Mouse (Mus musculus): Measurements from ENCODE around the gene Thbs1. TPM values are rescaled to one million over a fixed set of nuclear protein-coding genes. Genes with fewer than 3 reads are reported as not detected.
A peak's percentile ranks its signal among the peaks of the same experiment; 100 is the strongest.

Gene Thbs1
- polyA plus RNA-seq, 1 experiment from 2014 or later = 4.7 TPM

DNA sequence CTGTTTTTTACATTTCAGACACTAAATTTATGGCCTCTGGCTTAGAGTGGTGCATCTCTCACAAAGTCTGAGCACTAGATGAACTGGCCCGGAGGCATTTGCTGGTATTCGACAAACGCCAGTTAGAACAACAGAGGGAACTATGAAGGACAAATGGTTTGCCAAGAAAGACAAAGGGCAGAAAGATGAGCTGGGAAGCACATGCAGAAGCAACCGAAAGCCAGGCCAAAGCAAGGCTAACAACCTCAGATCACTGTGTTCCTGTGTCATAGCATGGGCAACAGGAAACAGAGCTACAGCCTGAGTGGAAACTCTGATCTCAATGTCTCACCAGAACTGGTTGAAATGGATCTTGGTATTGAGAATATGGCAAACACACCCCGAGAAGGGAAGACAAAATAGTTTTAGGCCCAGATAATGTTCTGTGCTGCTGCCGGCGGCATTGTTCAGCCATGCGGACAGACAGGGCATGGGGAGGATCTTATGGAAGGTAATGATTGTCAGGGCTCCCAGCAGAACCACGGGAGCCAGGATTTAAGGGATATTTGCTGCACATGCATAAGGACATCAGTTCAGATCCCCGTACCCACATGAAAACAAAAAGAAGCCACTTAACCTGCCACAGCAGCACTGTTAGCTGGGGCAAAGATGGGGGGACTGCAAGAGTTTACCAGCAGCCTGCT, 24.5 kb upstream of the Thbs1 start:
- no peak for ATAC-seq (replicated peaks)
- H3K4me1 ChIP-seq = no peaks in the 10 kb centered on the region
- no peaks in the 10 kb centered on the region for H3K27me3 ChIP-seq (replicated peaks)
- H3K4me2 ChIP-seq = no peak overlapping the region
- no peak overlapping the region for H3K9ac ChIP-seq
- no peak overlapping the region for H3K4me3 ChIP-seq
- no peaks in the 10 kb centered on the region for H3K9me3 ChIP-seq
- 77% methylated on average over 10 of the region's 10 CpGs for WGBS
- no peaks in the 10 kb centered on the region for H3K36me3 ChIP-seq (replicated peaks)
- H3K27ac ChIP-seq = no peak overlapping the region

DNA sequence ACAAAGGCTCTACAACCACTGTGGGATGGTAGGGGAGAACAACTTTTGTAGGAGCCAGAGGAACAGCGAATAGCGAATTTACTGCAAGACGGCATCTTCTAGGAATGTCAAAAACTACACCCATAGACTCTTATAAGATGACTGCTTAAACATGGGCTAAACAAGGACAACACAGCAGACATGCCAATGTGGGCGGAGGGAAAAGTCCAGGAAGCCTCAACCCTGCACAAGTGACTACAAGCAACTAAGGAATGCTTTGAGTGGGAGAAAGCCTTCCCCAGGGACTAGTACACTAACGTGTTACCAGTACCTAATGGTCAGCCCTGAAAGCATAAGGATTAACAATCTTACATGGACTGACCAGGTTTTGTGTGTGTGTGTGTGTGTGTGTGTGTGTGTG, 20.4 kb upstream of the Thbs1 start:
- Histone ChIP-seq H3K4me2 (no peak overlapping the region), H3K27me3 (replicated peaks) (no peaks in the 10 kb centered on the region), H3K4me1 (no peaks in the 10 kb centered on the region), H3K4me3 (no peak overlapping the region), H3K9ac (no peak overlapping the region), H3K27ac (no peak overlapping the region), H3K36me3 (replicated peaks) (no peaks in the 10 kb centered on the region), H3K9me3 (no peaks in the 10 kb centered on the region)
- no peak for ATAC-seq (replicated peaks)
- 92% methylated on average over 5 of the region's 5 CpGs for WGBS

DNA sequence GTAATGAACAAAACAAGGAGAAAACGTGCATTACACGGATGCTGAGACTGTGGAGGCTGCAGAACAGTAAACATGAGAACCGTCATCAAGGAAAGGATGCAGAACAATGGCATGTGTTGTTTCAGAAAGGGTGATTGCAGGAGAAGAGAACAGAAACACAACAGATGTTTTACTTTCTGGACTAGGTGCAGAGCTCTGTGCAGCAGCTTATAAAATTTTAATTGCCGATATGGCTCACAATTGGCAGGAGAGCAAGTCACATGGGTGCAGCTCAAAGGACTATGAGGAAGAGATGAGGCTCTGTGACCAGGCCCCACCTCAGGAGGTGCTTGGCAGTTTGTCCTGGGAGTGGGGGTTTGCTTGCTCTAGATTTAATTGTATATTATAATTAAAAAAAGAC, 12.6 kb upstream of the Thbs1 start:
- H3K27me3 ChIP-seq (replicated peaks) = no peaks in the 10 kb centered on the region
- H3K9me3 ChIP-seq = no peaks in the 10 kb centered on the region
- H3K27ac ChIP-seq = no peak overlapping the region
- no peaks in the 10 kb centered on the region for H3K36me3 ChIP-seq (replicated peaks)
- 0 out of 2 replicates have a peak, but pooled peaks have one; percentile 30 for ATAC-seq (replicated peaks)
- no peak overlapping the region for H3K9ac ChIP-seq
- no peak overlapping the region for H3K4me3 ChIP-seq
- H3K4me2 ChIP-seq = no peak overlapping the region
- WGBS = 74% methylated on average over 4 of the region's 4 CpGs
- no peaks in the 10 kb centered on the region for H3K4me1 ChIP-seq

DNA sequence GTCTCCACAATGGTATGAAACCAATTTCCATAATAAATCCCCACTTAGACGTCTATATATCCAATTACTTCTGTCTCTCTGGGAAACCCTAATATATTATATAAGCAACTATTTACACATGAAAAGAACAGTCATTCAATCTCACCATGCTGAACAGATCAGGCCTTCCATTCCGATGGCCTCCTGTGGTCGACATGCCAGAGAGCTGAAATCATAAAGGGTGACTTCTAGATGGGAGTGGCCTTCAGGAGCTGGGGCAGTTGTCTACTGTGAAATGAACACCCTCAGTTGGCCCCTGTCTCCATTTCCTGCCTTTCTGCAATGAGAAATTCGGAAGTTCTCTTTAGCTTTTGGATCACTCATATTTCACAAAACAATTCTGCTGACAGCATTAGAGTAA, 9.5 kb upstream of the Thbs1 start:
- Histone ChIP-seq H3K27ac (no peak overlapping the region), H3K9me3 (no peaks in the 10 kb centered on the region), H3K4me3 (no peak overlapping the region), H3K9ac (no peak overlapping the region), H3K27me3 (replicated peaks) (no peaks in the 10 kb centered on the region), H3K36me3 (replicated peaks) (no peaks in the 10 kb centered on the region), H3K4me2 (no peak overlapping the region), H3K4me1 (no peaks in the 10 kb centered on the region)
- WGBS = 40% methylated on average over 4 of the region's 4 CpGs
- ATAC-seq (replicated peaks) = no peak

DNA sequence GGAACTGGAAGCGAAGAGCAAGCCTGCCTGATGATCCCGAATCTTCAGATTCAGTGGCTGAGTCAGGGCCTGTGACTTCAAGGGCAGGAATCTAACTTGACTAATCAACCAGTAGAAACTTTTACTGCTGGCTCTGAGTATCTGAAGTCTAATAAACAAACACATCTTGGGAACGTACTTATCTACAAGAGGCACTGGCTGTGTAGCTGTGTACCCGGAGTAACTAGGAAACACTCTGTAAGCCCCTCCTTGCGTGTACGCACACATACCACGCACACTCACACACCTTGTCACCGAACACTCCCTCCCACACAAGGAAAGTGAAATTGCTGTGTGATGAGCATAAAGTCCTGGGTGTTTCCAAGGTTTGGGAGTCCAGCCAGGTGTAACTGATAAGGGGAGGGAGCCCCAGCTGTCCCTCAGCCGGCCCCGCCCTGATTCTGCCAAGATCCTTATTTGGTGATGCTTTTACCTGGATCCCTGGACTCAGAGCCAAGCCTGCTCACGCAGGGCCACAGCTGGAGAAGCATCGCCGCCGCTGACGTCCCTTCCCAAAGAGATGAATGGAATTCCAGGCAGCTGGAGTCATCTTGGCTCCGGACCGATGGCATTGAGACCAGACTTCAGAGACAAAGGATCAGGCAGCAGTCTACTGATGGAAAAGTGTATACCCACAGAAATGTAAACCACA, 1.3 kb upstream of the Thbs1 start:
- peaks cover 6% of the 10 kb centered on the region for H3K27me3 ChIP-seq (replicated peaks)
- no peaks in the 10 kb centered on the region for H3K9me3 ChIP-seq
- peaks cover 12% of the 10 kb centered on the region; the same call in 1 of the 2 replicates for H3K4me1 ChIP-seq
- H3K27ac ChIP-seq = no peak overlapping the region
- peak; percentile 31 for ATAC-seq (replicated peaks)
- H3K36me3 ChIP-seq (replicated peaks) = no peaks in the 10 kb centered on the region
- peak overlapping the region; percentile 2; the same call in 1 of the 2 replicates for H3K9ac ChIP-seq
- peak overlapping the region; percentile 94 for H3K4me2 ChIP-seq
- 35% methylated on average over 17 of the region's 17 CpGs for WGBS
- peak overlapping the region; percentile 48 for H3K4me3 ChIP-seq

DNA sequence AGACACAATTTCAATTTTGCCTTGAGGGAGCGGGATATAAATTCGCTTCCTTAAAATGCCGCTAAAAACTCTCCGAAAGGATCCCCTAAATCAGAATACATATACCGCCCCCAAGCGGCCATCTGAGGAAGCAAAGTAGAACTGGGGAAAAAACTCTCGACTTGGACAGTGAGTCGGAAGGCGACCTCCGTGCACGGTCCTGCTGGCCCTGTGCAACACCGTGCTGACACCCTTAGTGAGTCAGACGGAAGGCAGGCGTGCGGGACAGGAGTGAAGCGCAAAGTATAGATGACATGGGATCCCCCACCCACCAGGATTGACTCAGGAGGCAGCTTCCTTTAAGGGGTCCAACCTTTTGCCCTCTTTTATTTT, 574 bp upstream of the Thbs1 start:
- WGBS = under 1% methylated on average over 16 of the region's 16 CpGs
- no peak overlapping the region for H3K27ac ChIP-seq
- H3K4me3 ChIP-seq = peak overlapping the region; percentile 48

DNA sequence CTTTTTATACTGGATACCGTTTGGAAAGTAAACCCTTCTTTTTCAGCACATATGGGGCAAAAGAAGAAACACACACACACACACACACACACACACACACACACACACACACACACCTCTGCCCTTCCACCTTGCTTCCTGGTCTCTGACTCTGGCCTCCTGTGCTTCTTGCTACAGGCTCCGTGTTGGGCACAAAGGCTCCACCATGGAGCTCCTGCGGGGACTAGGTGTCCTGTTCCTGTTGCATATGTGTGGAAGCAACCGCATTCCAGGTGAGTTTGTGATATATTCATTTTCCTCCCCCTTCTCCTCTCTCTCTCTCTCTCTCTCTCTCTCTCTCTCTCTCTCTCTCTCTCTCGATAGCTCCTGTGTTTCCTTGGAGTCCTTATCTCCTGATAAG, 762 bp downstream of the Thbs1 start:
- Histone ChIP-seq H3K36me3 (replicated peaks) (no peaks in the 10 kb centered on the region), H3K9ac (no peak overlapping the region), H3K9me3 (no peaks in the 10 kb centered on the region), H3K27ac (no peak overlapping the region), H3K4me2 (peak overlapping the region; percentile 94), H3K27me3 (replicated peaks) (peaks cover 6% of the 10 kb centered on the region), H3K4me1 (peaks cover 21% of the 10 kb centered on the region; the same call in 1 of the 2 replicates), H3K4me3 (peak overlapping the region; percentile 48)
- 22% methylated on average over 5 of the region's 5 CpGs for WGBS
- ATAC-seq (replicated peaks) = no peak

More for the DNA sequence above, 574 bp upstream of the Thbs1 start:
- ATAC-seq (replicated peaks) = peak; percentile 88
- Histone ChIP-seq H3K36me3 (replicated peaks) (no peaks in the 10 kb centered on the region), H3K9me3 (no peaks in the 10 kb centered on the region), H3K4me1 (peaks cover 19% of the 10 kb centered on the region; the same call in 1 of the 2 replicates), H3K27me3 (replicated peaks) (peaks cover 6% of the 10 kb centered on the region), H3K4me2 (peak overlapping the region; percentile 94), H3K9ac (peak overlapping the region; percentile 41; the same call in 1 of the 2 replicates)

DNA sequence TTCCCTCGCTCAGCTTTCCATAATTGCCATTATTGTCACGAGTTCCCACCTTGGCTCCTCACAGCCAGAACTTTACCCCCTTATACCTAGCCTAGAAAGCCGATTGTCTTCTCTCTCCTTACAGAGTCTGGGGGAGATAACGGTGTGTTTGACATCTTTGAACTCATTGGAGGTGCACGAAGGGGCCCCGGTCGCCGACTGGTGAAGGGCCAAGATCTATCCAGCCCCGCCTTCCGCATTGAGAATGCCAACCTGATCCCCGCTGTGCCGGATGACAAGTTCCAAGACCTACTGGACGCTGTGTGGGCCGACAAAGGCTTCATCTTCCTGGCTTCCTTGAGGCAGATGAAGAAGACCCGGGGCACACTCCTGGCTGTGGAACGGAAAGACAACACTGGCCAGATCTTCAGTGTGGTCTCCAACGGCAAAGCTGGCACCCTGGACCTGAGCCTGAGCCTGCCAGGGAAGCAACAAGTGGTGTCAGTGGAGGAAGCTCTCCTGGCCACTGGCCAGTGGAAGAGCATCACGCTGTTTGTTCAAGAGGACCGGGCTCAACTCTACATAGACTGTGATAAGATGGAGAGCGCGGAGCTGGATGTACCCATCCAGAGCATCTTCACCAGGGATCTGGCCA, 1.3 kb downstream of the Thbs1 start:
- H3K4me3 ChIP-seq = peak overlapping the region; percentile 5; the same call in 1 of the 2 replicates
- no peak overlapping the region for H3K27ac ChIP-seq
- H3K4me1 ChIP-seq = peaks cover 21% of the 10 kb centered on the region; the same call in 1 of the 2 replicates
- no peaks in the 10 kb centered on the region for H3K36me3 ChIP-seq (replicated peaks)
- 57% methylated on average over 21 of the region's 21 CpGs for WGBS
- H3K9ac ChIP-seq = no peak overlapping the region
- H3K27me3 ChIP-seq (replicated peaks) = peaks cover 6% of the 10 kb centered on the region
- peak overlapping the region; percentile 94 for H3K4me2 ChIP-seq
- ATAC-seq (replicated peaks) = no peak
- H3K9me3 ChIP-seq = no peaks in the 10 kb centered on the region

DNA sequence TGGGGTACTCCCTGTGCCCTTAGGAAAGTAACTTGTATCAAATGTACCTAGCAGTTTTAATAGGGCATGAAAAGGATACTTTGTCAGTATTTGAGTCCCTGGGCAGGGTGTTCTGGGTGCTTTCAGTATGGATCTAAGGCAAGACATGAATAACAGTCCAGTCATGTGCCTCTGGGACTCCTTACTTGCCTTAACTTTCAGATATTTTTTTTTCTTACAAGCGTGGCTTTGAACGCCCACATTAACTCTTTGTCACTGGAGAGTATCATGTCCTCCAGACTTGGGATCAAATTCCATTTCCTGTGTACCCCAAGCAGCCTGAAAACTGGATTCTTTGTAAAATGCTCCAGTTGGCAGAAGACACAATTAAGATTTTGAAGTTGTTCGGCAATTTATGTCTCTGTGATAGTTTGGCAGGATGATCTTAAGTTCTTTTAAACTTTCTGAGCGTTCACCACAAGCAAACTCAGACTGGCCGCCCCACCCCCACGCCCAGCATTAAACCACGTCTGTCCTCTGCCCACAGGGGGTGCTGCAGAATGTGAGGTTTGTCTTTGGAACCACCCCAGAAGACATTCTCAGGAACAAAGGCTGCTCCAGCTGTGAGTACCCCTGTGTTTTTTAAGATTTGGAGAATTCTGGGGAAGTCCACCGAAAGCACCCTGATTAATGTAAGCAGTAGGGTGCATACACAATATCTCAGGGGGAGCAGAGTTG, 2.3 kb downstream of the Thbs1 start:
- Histone ChIP-seq H3K27ac (no peak overlapping the region), H3K36me3 (replicated peaks) (no peaks in the 10 kb centered on the region), H3K9ac (no peak overlapping the region), H3K27me3 (replicated peaks) (peaks cover 6% of the 10 kb centered on the region), H3K4me2 (no peak overlapping the region; the same call in 1 of the 2 replicates), H3K9me3 (no peaks in the 10 kb centered on the region), H3K4me1 (peaks cover 21% of the 10 kb centered on the region; the same call in 1 of the 2 replicates), H3K4me3 (no peak overlapping the region)
- no peak for ATAC-seq (replicated peaks)
- WGBS = 41% methylated on average over 8 of the region's 8 CpGs

DNA sequence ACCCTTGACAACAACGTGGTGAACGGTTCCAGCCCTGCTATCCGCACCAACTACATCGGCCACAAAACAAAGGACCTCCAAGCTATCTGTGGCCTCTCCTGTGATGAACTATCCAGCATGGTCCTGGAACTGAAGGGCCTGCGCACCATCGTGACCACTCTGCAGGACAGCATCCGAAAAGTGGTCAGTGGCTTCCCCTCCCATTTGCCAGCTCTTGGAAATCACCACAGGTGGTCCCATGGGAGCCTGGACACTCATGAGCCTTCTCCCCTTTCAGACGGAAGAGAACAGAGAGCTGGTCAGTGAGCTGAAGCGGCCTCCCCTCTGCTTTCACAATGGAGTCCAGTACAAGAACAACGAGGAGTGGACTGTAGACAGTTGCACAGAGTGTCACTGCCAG, 3.0 kb downstream of the Thbs1 start:
- H3K9me3 ChIP-seq = no peaks in the 10 kb centered on the region
- H3K4me2 ChIP-seq = no peak overlapping the region
- H3K36me3 ChIP-seq (replicated peaks) = no peaks in the 10 kb centered on the region
- H3K27me3 ChIP-seq (replicated peaks) = peaks cover 6% of the 10 kb centered on the region
- no peak overlapping the region for H3K27ac ChIP-seq
- H3K9ac ChIP-seq = no peak overlapping the region
- WGBS = 63% methylated on average over 10 of the region's 10 CpGs
- no peak for ATAC-seq (replicated peaks)
- peaks cover 21% of the 10 kb centered on the region; the same call in 1 of the 2 replicates for H3K4me1 ChIP-seq
- no peak overlapping the region for H3K4me3 ChIP-seq

DNA sequence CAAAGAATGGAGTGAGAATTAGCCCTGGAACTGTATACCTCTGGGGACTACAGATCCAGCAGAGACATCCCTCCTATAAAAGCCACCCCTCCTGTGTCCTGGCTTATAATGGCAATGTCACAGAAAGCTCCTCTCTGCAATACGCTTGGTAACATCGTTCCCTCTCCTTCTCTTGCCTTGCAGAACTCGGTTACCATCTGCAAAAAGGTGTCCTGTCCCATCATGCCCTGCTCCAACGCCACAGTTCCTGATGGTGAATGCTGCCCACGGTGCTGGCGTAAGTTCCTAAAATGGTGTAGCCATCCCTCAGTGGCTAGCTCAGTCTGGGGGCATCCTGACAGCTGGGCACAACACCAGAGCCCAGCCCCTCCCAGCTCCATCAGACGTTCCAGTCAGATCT, 4.0 kb downstream of the Thbs1 start:
- Histone ChIP-seq H3K9me3 (no peaks in the 10 kb centered on the region), H3K4me1 (peaks cover 15% of the 10 kb centered on the region; the same call in 1 of the 2 replicates), H3K4me3 (no peak overlapping the region), H3K27me3 (replicated peaks) (peaks cover 6% of the 10 kb centered on the region), H3K4me2 (no peak overlapping the region), H3K36me3 (replicated peaks) (no peaks in the 10 kb centered on the region), H3K9ac (no peak overlapping the region), H3K27ac (no peak overlapping the region)
- WGBS = 78% methylated on average over 7 of the region's 7 CpGs
- ATAC-seq (replicated peaks) = no peak

DNA sequence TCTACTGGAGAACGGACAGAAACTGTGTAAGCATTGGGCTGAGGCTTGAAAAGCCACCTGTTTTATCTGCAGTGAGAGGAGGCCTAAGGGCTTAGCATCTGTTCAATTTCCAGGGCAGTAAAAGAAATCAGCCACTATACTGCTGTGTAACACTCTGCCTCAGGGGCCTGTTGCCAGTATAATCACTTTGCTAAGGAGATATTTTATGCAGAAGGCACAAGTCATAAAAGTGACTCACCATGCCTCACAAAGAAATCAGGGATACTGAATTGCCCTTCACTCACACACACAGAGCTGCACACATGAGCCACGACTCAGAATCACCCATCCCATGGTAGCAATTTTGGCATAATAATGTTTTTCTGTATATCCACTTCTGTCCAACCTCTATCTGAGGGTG, 4.5 kb downstream of the Thbs1 start:
- H3K9ac ChIP-seq = no peak overlapping the region
- H3K36me3 ChIP-seq (replicated peaks) = no peaks in the 10 kb centered on the region
- H3K4me2 ChIP-seq = no peak overlapping the region
- H3K4me3 ChIP-seq = no peak overlapping the region
- no peak overlapping the region for H3K27ac ChIP-seq
- 0 out of 2 replicates have a peak, but pooled peaks have one; percentile 19 for ATAC-seq (replicated peaks)
- H3K9me3 ChIP-seq = no peaks in the 10 kb centered on the region
- H3K27me3 ChIP-seq (replicated peaks) = peaks cover 6% of the 10 kb centered on the region
- H3K4me1 ChIP-seq = 0 out of 2 replicates have a peak, but pooled peaks cover 13% of the 10 kb centered on the region
- WGBS = 63% methylated on average over 2 of the region's 2 CpGs
